Mouse (Mus musculus) bone marrow macrophage, adult 2 months (primary cell): ENCODE data around the gene H1fnt. TPM values are rescaled to one million over a fixed set of nuclear protein-coding genes. Genes with fewer than 3 reads are reported as not detected.

Source experiments
- H3K27ac ChIP-seq: 2 replicates; pipeline ENCODE4 v1.5.1; 2012; ENCODE audit warnings: low read depth, low read length; ENCODE audit not compliant: insufficient read depth
- H3K4me1 ChIP-seq: 2 replicates; pipeline ENCODE4 v1.6.1; 2012; ENCODE audit warnings: low read length; ENCODE audit not compliant: control insufficient read depth, insufficient read depth
- H3K4me3 ChIP-seq: 2 replicates; pipeline ENCODE4 v1.5.1; 2012; ENCODE audit warnings: mild to moderate bottlenecking, low read length, moderate library complexity; ENCODE audit not compliant: insufficient read depth
- CTCF ChIP-seq: IDR thresholded peaks from 2 replicates; pipeline ENCODE4 v1.5.1; 2012; ENCODE audit warnings: low read depth, mild to moderate bottlenecking, low read length, moderate library complexity
- POLR2A ChIP-seq: IDR thresholded peaks from 2 replicates; pipeline ENCODE4 v1.6.1; 2012; ENCODE audit warnings: mild to moderate bottlenecking, low read depth, low read length, borderline replicate concordance
- polyA plus RNA-seq: library from polyadenylated mRNA; stranded (reverse); fragments of >200 nt; gene quantifications from 2 replicates; pipeline ENCODE4 v1.2.4, GENCODE M21; 2012; ENCODE audit not compliant: missing spikeins, insufficient read depth, insufficient read length

Gene H1fnt
- polyA plus RNA-seq, 1 experiment: not detected

DNA sequence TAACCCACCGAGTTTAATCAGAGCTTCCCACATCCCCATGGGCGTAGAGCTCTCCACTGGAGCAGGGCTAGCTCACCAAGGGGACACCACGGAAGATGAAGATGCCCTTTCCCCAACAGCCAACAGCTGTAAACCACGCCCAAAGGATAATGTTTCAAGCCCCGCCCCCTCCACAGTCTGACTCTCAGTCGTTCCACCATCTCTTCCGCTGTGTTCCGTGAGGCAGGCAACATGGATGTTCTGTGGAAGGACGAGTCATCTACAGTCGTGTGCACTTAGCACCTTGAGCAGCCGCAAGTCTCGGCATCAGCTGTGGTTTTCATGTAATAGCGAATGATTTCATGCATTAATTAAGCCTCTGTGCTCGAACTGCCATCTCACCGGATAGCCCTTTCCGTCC is 31.5 kb downstream of the H1fnt start:
- no peak for TF ChIP-seq POLR2A
- TF ChIP-seq CTCF: no peak
- H3K4me1 ChIP-seq: no peaks in the 10 kb centered on the region
- H3K27ac ChIP-seq: no peak overlapping the region
- no peak overlapping the region for H3K4me3 ChIP-seq

DNA sequence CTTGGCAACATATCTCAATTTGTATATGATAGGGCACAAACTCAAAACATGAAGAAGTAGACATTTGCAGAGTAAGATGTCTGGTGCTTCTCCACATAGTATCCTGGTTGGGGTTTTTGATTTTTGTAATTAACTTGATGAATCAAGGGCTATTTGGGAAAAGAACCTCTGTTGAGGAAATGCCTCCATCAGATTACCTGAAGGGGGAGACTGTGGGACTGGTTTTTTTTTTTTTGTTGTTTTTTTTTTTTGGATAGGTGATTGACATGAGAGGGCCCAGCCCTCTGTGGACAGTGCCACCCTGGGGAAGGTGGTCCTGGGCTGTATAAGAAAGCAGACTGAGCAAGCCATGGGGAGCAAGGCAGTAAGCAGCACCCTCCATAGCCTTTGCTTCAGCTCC is 34.7 kb downstream of the H1fnt start:
- Histone ChIP-seq H3K4me3 (no peak overlapping the region), H3K27ac (no peak overlapping the region), H3K4me1 (no peaks in the 10 kb centered on the region)
- TF ChIP-seq POLR2A (no peak), CTCF (no peak)

DNA sequence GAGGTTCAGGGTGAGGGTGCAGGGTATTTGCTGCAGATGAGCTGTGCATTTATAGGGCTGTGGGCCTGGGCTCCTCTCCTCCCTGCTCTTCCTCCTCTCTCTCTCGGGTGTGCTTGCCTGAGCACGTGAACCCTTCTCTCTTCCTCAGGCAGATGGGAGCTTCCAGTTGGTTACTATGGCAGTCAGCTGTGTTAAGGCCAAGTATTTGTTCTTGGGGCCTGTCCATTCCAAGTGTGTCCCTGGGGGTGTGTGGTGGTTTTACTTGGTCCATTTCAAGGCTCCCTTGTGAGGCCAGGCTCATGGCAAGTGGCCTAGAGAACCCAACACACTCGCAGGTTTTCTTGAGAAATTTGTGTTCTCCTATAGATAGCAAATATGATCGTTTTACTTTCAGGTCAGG is 36.2 kb downstream of the H1fnt start, which contains the start of the genes Gm44579 and Olfr287:
Gene Gm44579 (minus strand): TSS at position 101 of the 400 bp plus-strand sequence.
Gene Olfr287 (minus strand): TSS at position 180 of the 400 bp plus-strand sequence.
- H3K4me3 ChIP-seq: no peak within 1 kb of the TSS
- TF ChIP-seq CTCF: no peak
- TF ChIP-seq POLR2A: no peak
- no peak within 1 kb of the TSS for H3K27ac ChIP-seq
- no peaks in the 10 kb centered on the region for H3K4me1 ChIP-seq

DNA sequence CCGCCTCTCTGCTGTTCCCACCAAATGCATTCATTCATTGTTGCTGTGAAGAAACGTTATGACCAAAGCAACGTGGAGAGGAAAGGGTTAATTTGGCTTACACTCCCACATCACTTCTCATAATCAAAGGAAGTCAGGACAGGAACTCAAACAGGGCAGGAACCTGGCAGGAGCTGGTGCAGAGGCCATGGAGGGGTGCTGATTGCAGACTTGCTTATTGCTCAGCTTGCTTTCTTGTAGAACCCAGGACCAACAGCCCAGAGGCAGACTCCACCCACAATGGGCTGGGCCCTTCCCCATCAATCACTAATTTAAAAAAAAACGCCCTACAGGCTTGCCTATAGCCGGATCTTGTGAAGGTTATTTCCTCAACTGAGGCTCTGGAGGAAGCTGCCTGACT is 43.0 kb downstream of the H1fnt start:
- Histone ChIP-seq H3K4me1 (peaks cover 4% of the 10 kb centered on the region; the same call in 1 of the 2 replicates), H3K27ac (no peak overlapping the region), H3K4me3 (no peak overlapping the region)
- TF ChIP-seq CTCF (no peak), POLR2A (no peak)

DNA sequence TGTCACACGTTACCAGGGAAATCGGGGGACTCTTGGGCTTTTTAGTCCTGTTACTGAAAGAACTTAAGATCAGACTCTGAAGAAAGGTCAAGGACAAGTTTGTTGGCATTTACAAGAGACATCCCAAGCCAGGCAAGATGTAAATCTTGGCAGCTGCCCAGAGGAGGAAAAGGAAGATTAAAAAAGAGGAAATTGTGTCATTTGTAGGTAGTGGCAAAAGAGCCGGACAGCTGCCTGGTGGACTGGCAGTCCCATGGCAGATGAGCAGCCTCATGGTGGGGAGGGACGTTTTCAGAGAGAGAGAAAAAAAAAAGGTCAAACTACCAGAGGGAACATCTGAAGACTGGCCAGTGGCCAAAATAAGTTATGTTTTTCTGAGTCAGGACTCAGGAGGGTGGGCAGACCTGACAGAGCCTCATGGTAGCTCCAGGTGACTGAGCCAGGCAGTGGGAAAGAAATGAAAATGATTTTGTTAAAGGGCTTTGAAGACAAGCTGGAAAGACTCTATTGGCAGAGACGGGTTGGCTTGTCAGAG is 43.7 kb downstream of the H1fnt start:
- TF ChIP-seq POLR2A (no peak), CTCF (no peak)
- peaks cover 4% of the 10 kb centered on the region; the same call in 1 of the 2 replicates for H3K4me1 ChIP-seq

DNA sequence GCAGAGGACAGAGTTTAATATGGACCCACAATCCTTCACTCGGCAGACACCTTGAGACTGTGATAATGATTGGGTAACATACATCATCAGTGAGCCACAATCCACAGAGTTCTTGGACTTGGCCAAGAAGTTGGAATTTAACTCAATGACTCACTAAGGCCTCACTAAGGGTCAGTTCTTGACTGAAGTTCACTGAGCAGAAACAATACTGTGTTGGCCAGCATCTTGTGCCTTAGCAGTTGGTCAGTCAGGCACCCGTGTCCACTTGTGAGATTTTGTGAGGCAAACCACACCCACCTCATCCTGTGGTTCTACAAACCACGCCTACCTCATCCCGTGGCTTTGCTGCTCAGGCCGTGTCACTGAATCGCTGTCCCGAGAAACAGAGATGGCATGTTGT is 47.4 kb downstream of the H1fnt start:
- Histone ChIP-seq H3K4me3 (no peak overlapping the region), H3K27ac (no peak overlapping the region), H3K4me1 (peaks cover 4% of the 10 kb centered on the region; the same call in 1 of the 2 replicates)
- TF ChIP-seq POLR2A (no peak), CTCF (no peak)

More for the DNA sequence above, 43.7 kb downstream of the H1fnt start:
- no peak overlapping the region for H3K27ac ChIP-seq
- no peak overlapping the region for H3K4me3 ChIP-seq

Other genes starting within 250 kb of the H1fnt start
- gene Pfkm, start 164.7 kb downstream of the H1fnt start, polyA plus RNA-seq: 11.0 and 13.1 TPM in 2 replicates
- 16.7 and 18.7 TPM in 2 replicates for gene Senp1, start 163.5 kb downstream of the H1fnt start, polyA plus RNA-seq
- 28.2 and 33.5 TPM in 2 replicates for gene Asb8, start 91.7 kb downstream of the H1fnt start, polyA plus RNA-seq
- gene Ccdc184, start 90.1 kb downstream of the H1fnt start, polyA plus RNA-seq: not detected in 2 replicates
- gene Olfr288, start 61.8 kb downstream of the H1fnt start, polyA plus RNA-seq: not detected in 2 replicates
- gene Gm44579, start 36.3 kb downstream of the H1fnt start, polyA plus RNA-seq: not detected in 2 replicates
- not detected in 2 replicates for gene Olfr287, start 36.2 kb downstream of the H1fnt start, polyA plus RNA-seq
- not detected in 2 replicates for gene Olfr286, start 22.8 kb downstream of the H1fnt start, polyA plus RNA-seq
- gene Zfp641, start 38.9 kb upstream of the H1fnt start, polyA plus RNA-seq: not detected in 2 replicates
- not detected in 2 replicates for gene Olfr285, start 60.1 kb upstream of the H1fnt start, polyA plus RNA-seq
- not detected in 2 replicates for gene Olfr284, start 83.7 kb upstream of the H1fnt start, polyA plus RNA-seq
- not detected in 2 replicates for gene Olfr283, start 123.7 kb upstream of the H1fnt start, polyA plus RNA-seq
- not detected in 2 replicates for gene Olfr282, start 173.9 kb upstream of the H1fnt start, polyA plus RNA-seq
- gene Olfr281, start 195.3 kb upstream of the H1fnt start, polyA plus RNA-seq: not detected in 2 replicates
- not detected in 2 replicates for gene OR5BS1P, start 212.6 kb upstream of the H1fnt start, polyA plus RNA-seq
- not detected in 2 replicates for gene Lalba, start 225.4 kb upstream of the H1fnt start, polyA plus RNA-seq
- not detected in 2 replicates for gene Olfr279, start 235.1 kb upstream of the H1fnt start, polyA plus RNA-seq